Mouse (Mus musculus) stomach, postnatal 0 days (tissue): ENCODE data around the gene Noto. TPM values are rescaled to one million over a fixed set of nuclear protein-coding genes. Genes with fewer than 3 reads are reported as not detected.

Experiments used
- ATAC-seq: fragments of 200-750 bp; cut with Nextera tagmentation; 2 replicates; pipeline ENCODE4 v1.8.0; 2017; ENCODE audit not compliant: low FRiP score, low TSS enrichment
- DNase-seq: peaks from one replicate; pipeline ENCODE4 v3.0.0-alpha.2; 2016; ENCODE audit warnings: low spot score
- H3K27ac ChIP-seq: fragments of 300-500 bp; sonication (generic); replicated peaks from 2 replicates; pipeline ENCODE4 v1.5.1; 2014; ENCODE audit warnings: mild to moderate bottlenecking, control low read depth
- H3K27me3 ChIP-seq: fragments of 300-500 bp; sonication (generic); 2 replicates; pipeline ENCODE4 v1.6.1; 2014; ENCODE audit warnings: low read length; ENCODE audit not compliant: control insufficient read depth, insufficient read depth
- H3K36me3 ChIP-seq: fragments of 300-500 bp; sonication (generic); 2 replicates; pipeline ENCODE4 v1.6.1; 2014; ENCODE audit warnings: low read length, mixed read lengths; ENCODE audit not compliant: control insufficient read depth, insufficient read depth
- H3K4me1 ChIP-seq: fragments of 300-500 bp; sonication (generic); replicated peaks from 2 replicates; pipeline ENCODE4 v1.6.1; 2014; ENCODE audit warnings: antibody characterized with exemption; ENCODE audit not compliant: control insufficient read depth, insufficient read depth
- H3K4me2 ChIP-seq: fragments of 300-500 bp; sonication (generic); replicated peaks from 2 replicates; pipeline ENCODE4 v1.6.1; 2014; ENCODE audit warnings: low read depth, mild to moderate bottlenecking, control low read depth, moderate library complexity
- H3K4me3 ChIP-seq: fragments of 300-500 bp; sonication (generic); 2 replicates; pipeline ENCODE4 v1.5.1; 2014; ENCODE audit warnings: low read depth, low read length, control low read depth
- H3K9ac ChIP-seq: fragments of 300-500 bp; sonication (generic); 2 replicates; pipeline ENCODE4 v1.6.1; 2014; ENCODE audit warnings: mild to moderate bottlenecking, low read length, control low read depth, mixed read lengths
- H3K9me3 ChIP-seq: fragments of 300-500 bp; sonication (generic); 2 replicates; pipeline ENCODE4 v1.6.1; 2016; ENCODE audit warnings: low read length; ENCODE audit not compliant: control insufficient read depth
- CTCF ChIP-seq: IDR thresholded peaks from 2 replicates; pipeline ENCODE4 v1.5.1; 2016; ENCODE audit warnings: antibody characterized with exemption, low read depth, mild to moderate bottlenecking, moderate library complexity
- EP300 ChIP-seq: optimal IDR thresholded peaks from 2 replicates; pipeline ENCODE3; 2016; ENCODE audit warnings: antibody characterized with exemption
- WGBS: fragments of 180-500 bp; shearing (Covaris S2); extraction: QIAGEN DNeasy Blood & Tissue Kit; methylation state at CpG from one replicate; pipeline ENCODE4 v1.1.7; 2014; 5-methylcytosine and 5-hydroxymethylcytosine counted together
- polyA plus RNA-seq: library from polyadenylated mRNA; unstranded; fragments of >200 nt; fragmentation: Nextera tagmentation; extraction: Ambion mirVana; gene quantifications from 2 replicates; pipeline ENCODE4 v1.2.1, GENCODE M21; 2015

The Noto gene
- polyA plus RNA-seq, 1 experiment from 2014 or later, result not detected

- TF ChIP-seq CTCF (no peak), EP300 (no peak)
- 5% methylated on average over 31 of the region's 31 CpGs for WGBS
- no peaks in the 10 kb centered on the region for H3K36me3 ChIP-seq
- no peaks in the 10 kb centered on the region for H3K4me1 ChIP-seq
- no peaks in the 10 kb centered on the region for H3K9me3 ChIP-seq
- no peak overlapping the region for H3K9ac ChIP-seq
- DNase-seq (no peak), ATAC-seq (no peak)
- H3K27ac ChIP-seq, result no peak overlapping the region
- peak overlapping the region; percentile 12; the same call in 1 of the 2 replicates for H3K4me3 ChIP-seq
- 0 out of 2 replicates have a peak overlapping the region, but pooled peaks have one; percentile 20 for H3K4me2 ChIP-seq
- no peaks in the 10 kb centered on the region for H3K27me3 ChIP-seq
Measured at GRCm38 (mm10) chr6:85409003-85409402, 14.7 kb upstream of the Noto start.

GRCm38 (mm10) chr6:85410771-85411273 is 12.9 kb upstream of the Noto start:
- 12% methylated on average over 13 of the region's 13 CpGs for WGBS
- no peak overlapping the region for H3K4me3 ChIP-seq
- no peak overlapping the region for H3K27ac ChIP-seq
- H3K4me2 ChIP-seq, result no peak overlapping the region
- no peaks in the 10 kb centered on the region for H3K36me3 ChIP-seq
- H3K4me1 ChIP-seq, result no peaks in the 10 kb centered on the region
- TF ChIP-seq EP300 (no peak), CTCF (peak; percentile 83)
- H3K9me3 ChIP-seq, result no peaks in the 10 kb centered on the region
- H3K27me3 ChIP-seq, result no peaks in the 10 kb centered on the region
- H3K9ac ChIP-seq, result no peak overlapping the region
- ATAC-seq, result peak; percentile 81
- peak; percentile 84 for DNase-seq

GRCm38 (mm10) chr6:85415829-85416228 is 7.9 kb upstream of the Noto start:
- Histone ChIP-seq H3K36me3 (no peaks in the 10 kb centered on the region), H3K27ac (no peak overlapping the region), H3K27me3 (no peaks in the 10 kb centered on the region), H3K4me1 (no peaks in the 10 kb centered on the region), H3K4me2 (no peak overlapping the region), H3K9ac (no peak overlapping the region), H3K4me3 (no peak overlapping the region), H3K9me3 (no peaks in the 10 kb centered on the region)
- ATAC-seq (peak; percentile 73), DNase-seq (peak; percentile 48)
- 20% methylated on average over 3 of the region's 3 CpGs for WGBS
- TF ChIP-seq CTCF, result peak; percentile 28
- TF ChIP-seq EP300, result no peak

GRCm38 (mm10) chr6:85419150-85419549 is 4.5 kb upstream of the Noto start:
- H3K9me3 ChIP-seq, result no peaks in the 10 kb centered on the region
- DNase-seq (no peak), ATAC-seq (no peak)
- TF ChIP-seq EP300, result no peak
- H3K4me1 ChIP-seq, result no peaks in the 10 kb centered on the region
- H3K27me3 ChIP-seq, result no peaks in the 10 kb centered on the region
- no peak overlapping the region for H3K27ac ChIP-seq
- no peak overlapping the region for H3K9ac ChIP-seq
- H3K4me2 ChIP-seq, result no peak overlapping the region
- H3K4me3 ChIP-seq, result no peak overlapping the region
- H3K36me3 ChIP-seq, result no peaks in the 10 kb centered on the region
- 67% methylated on average over 2 of the region's 2 CpGs for WGBS

- no peak for ATAC-seq
- no peak overlapping the region for H3K9ac ChIP-seq
- peak overlapping the region; percentile 87 for H3K4me3 ChIP-seq
- H3K27me3 ChIP-seq, result no peaks in the 10 kb centered on the region
- 0 out of 2 replicates have a peak, but pooled peaks cover 2% of the 10 kb centered on the region for H3K4me1 ChIP-seq
- WGBS, result 40% methylated on average over 8 of the region's 8 CpGs
- 0 out of 2 replicates have a peak, but pooled peaks have one; percentile 15 for TF ChIP-seq CTCF
- no peak for TF ChIP-seq EP300
- no peak for DNase-seq
- H3K36me3 ChIP-seq, result no peaks in the 10 kb centered on the region
- no peak overlapping the region for H3K27ac ChIP-seq
- H3K4me2 ChIP-seq, result peak overlapping the region; percentile 99
- no peaks in the 10 kb centered on the region for H3K9me3 ChIP-seq
Measured at GRCm38 (mm10) chr6:85431274-85431841, 7.7 kb downstream of the Noto start.

- DNase-seq (peak; percentile 91), ATAC-seq (peak; percentile 92)
- H3K4me1 ChIP-seq, result 0 out of 2 replicates have a peak, but pooled peaks cover 2% of the 10 kb centered on the region
- H3K4me2 ChIP-seq, result peak within 1 kb of the TSS; percentile 99
- H3K27me3 ChIP-seq, result no peaks in the 10 kb centered on the region
- WGBS, result under 1% methylated on average over 39 of the region's 39 CpGs
- no peaks in the 10 kb centered on the region for H3K9me3 ChIP-seq
- peak within 1 kb of the TSS; percentile 87 for H3K4me3 ChIP-seq
- no peak within 1 kb of the TSS for H3K27ac ChIP-seq
- peak within 1 kb of the TSS; percentile 72 for H3K9ac ChIP-seq
- no peak for TF ChIP-seq CTCF
- no peaks in the 10 kb centered on the region for H3K36me3 ChIP-seq
Measured at GRCm38 (mm10) chr6:85431842-85432431, 8.3 kb downstream of the Noto start, which contains the start of gene Smyd5. TSS of gene Smyd5 (plus strand) at chr6:85431989.
